Mouse (Mus musculus): ENCODE data around the gene Enox2.

- TF ChIP-seq CTCF (IDR thresholded peaks at IDR 0.05; ENCODE audit: extremely low read depth, insufficient read length, insufficient replicate concordance, low read depth, low read length) (no peak), POLR2A (IDR thresholded peaks at IDR 0.05; ENCODE audit: low read depth, low read length) (no peak)
These were observed 163.2 kb downstream of the Enox2 start for GRCm38 (mm10) chrX:49124774-49125429.
